Mouse (Mus musculus): ENCODE results near the gene Zdhhc1.

The Zdhhc1 gene

DNA sequence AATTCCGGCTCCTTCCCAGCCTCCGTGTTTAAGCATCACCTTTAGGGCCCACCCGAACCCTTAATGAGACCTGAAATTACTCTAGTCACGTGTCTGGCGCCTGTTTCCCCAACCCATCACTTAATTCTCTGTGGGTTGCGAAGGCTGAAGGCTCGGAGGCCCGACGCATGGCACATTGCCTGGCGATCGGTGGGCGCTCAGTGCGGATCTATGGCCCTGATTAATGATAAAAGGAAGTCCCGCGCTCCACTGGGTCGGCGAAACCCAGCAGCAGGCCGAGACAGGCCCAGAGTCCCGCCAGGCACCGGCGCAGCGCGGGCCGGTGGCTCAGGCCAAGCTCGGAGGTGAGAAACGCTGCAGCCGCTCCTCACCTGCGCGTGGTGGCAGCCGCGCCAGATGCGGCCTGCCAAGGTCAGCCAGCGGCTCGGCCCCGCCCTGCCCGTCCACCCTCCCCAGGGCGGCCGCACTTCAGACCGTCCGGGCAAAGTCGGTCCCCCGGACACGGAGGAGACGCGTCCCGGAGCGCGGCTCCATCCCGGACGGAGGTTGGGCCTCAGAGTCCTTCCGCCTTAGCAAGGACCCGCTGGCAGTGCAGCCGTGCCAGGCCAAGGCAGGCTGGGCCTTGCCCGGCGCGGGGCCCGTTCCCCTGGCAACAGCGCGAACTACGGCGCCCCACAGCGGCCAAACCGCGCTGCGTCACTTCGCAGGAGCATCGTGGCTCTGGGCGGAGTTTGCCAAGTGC lies at the start of gene Zdhhc1:
Gene Zdhhc1 (minus strand): TSS at position 464 of the 742 bp plus-strand sequence.
- under 1% methylated on average over 68 of the region's 68 CpGs for WGBS

DNA sequence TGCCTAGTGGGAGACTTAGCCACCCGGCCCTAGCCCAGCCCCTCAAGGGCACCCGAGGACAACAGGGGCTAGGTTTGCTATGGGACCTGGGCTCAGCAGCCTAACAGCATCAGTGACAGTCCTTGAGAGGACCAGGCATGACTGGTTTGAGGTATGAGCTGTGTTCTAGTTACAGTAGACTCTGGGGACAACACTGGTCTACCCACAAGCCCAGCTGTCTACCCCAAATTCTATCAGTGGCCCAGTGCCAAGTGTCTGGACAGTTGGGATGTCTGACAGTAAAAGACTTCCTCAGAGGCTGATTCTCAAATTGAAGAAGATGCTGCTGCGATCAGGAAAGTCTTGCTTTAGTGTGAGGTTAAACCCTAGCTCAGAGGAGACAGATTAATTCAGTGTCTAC lies 48.5 kb upstream of the Zdhhc1 start:
- 35% methylated on average over 3 of the region's 3 CpGs for WGBS

- WGBS, result 34% methylated on average over 7 of the region's 7 CpGs
Measured at GRCm38 (mm10) chr8:105544544-105545205, 48.0 kb upstream of the Zdhhc1 start.

DNA sequence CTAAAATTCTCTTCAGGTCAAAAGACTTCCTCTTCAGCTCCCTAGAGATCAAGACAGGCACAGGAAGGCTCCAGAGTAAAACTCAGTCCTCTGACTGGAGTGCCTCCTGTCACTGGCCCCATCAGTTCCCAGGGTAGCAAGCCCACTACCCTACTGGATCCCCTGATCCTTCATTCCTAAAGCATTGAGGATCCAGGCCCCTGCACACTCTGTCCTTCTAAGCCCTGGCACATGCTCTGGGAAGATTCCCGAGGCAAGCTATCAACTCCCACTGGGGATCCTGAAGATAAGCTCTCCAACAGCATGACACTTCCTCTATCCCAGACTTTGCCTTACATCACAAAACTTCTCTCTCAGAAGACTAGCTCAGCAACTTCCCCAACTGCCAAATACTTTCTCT lies 47.0 kb upstream of the Zdhhc1 start:
- 17% methylated on average over 1 of the region's 1 CpGs for WGBS

- WGBS, result 93% methylated on average over 2 of the region's 2 CpGs
Measured at GRCm38 (mm10) chr8:105542808-105543207, 46.1 kb upstream of the Zdhhc1 start.

DNA sequence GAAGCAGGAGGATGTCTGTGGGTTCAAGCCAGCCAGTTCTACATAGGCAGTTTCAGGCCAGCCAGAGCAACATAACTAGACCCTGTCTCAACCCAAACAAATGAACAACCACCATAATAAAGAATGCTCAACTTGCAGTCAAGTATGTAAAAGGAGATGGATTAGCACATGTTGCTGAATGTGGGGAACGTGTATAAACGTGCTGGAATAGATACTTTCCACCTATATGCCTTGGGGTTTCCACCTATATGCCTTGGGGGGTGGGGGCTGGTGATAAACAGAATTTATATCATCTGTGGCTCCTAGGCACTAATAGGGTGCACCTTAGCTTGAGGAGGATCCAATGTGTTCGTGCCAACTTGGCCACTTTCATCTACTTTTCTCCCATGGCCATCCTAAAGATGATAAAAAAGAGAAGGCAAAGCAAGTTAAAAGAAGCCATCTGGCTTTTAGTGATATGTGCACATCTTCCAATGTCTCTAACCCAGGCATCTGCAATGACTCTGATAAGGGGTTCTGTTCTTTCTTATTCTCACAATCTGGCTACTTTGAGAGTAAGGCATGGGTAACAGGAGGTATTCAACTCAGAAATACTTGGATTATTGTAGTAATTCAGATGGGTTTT lies 45.4 kb upstream of the Zdhhc1 start:
- 90% methylated on average over 3 of the region's 3 CpGs for WGBS

DNA sequence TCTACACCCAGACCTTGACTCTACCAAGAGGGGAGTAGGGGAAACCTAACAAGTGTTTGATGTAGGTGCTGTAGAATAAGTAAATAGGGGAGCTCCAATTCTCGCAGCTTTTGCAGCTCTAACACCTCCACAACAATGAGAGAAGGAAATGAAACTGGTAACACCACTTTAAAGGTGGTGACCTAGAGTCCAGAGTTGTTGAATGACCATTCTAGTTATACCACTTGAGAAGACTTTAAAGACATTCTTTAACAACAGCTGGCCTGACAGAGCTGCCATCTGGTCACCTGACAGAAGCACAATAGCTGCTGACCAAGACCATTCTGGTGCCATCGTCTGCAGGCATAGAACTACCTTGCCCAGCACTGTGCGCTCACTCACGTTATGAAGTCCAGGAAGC lies 42.2 kb upstream of the Zdhhc1 start:
- 83% methylated on average over 4 of the region's 4 CpGs for WGBS

DNA sequence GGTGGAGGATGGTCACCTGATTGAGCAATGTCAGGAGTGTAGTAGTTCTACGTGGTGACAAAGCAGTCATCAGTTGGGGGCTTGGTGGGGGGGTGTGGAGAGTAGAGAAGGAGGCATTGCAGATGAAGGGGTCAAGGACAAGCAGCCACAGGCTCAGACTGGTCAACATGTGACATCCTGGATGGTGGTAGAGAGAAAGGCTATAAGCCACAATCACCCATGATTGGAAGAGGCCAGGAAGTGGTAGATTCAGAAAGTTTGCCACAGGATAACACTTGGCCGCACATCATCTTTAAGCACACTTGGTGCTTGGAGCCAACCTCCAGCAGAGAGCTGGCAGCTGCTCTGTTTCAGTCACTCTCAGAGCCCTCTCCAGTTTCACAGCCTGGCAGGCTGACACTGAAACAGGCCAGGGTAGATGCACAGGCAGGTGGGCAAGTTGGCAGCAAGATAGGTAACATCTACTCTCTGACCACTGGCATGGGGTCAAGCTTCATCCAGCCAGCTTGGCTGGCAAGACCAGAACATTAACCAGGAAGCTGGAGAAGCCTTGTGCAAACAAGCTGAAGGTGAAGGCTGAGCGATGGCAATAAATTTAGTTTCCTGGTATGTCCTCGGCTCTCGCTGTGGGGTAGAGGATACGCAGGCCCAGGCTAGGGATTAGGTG lies 40.4 kb upstream of the Zdhhc1 start:
- WGBS, result 59% methylated on average over 6 of the region's 6 CpGs

- 45% methylated on average over 3 of the region's 3 CpGs for WGBS
Measured at GRCm38 (mm10) chr8:105536546-105536945, 39.8 kb upstream of the Zdhhc1 start.

DNA sequence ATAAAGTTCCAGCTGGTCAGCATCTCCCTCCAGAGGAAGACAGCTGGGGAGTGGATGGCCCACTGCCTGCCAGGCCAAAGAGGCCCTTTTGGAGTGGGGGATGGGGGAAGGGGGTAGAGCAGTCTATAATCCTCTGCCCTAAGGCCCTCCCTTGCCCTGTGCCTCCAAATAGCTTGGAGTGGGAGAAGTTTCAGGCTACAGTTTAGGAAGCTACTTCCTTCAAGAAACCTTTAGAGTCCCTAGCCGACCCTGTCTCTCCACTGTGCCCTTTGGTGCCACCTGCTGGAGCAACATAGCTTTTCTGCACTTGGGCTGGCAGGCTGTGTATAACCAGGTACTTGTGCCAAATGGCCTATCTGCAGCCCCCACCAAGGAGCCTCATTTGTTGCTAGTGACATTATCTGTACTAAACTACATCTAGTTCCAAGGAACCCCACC lies 37.2 kb upstream of the Zdhhc1 start:
- 0% methylated on average over 1 of the region's 1 CpGs for WGBS

DNA sequence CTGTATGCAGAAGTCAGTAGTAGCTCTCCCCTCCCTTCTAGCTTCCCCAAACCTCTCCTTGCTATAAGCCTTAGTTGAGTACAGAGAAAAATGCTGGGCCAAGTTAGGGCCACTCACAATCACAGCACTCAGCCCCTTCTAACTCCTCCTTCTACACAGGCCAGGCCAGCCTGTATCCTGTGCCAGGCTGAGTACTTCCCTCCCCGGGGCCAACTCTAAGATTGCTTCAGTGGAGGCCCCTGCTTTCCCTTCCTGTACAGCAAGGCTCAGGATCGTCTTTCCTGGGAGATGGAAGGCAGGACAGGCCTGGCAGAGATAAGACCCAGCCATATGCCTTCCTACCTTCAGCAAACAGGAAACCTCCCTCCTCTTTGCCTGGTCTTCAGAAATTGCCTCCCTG lies 36.7 kb upstream of the Zdhhc1 start:
- 39% methylated on average over 2 of the region's 2 CpGs for WGBS

GRCm38 (mm10) chr8:105531774-105532173 lies 35.1 kb upstream of the Zdhhc1 start:
- WGBS, result 54% methylated on average over 2 of the region's 2 CpGs

DNA sequence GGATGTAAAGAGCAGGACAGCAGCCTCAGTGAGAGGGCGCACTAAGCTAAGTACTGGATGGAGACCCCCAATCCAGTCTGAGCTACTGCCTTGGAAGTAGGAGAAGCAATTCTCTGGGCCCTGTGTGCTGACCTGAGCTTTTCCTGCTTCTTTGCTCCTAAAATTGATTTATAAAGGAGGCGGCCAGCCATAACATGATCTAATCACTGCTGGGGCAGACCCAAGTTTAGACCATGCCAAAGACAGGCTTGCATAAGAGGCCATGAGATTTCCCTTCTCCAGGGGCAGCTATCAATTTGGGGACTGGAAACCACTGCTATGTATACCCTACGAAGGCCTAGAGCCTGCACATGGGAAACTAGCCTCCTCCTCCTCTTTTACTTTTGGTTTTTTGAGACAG lies 32.6 kb upstream of the Zdhhc1 start:
- 93% methylated on average over 3 of the region's 3 CpGs for WGBS

DNA sequence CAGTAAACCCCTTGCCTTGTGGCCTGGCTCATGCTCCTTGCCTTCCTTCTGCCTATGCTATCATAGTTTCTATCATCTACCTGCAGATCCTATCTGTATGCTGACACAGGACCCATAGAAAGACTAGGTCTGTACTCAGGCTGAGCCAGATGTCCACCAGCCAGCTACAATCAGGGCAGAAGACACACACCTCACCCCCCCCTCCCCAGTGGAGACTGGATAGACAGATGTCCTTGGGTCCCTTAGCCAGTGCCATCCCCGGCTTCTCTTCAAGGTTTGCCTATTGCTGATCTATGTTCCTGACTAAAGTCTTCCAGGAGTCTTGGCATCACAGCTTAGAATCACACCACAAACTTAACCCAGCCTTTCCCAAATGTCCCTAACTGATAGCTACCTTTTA lies 31.5 kb upstream of the Zdhhc1 start:
- 93% methylated on average over 1 of the region's 1 CpGs for WGBS

- WGBS, result 89% methylated on average over 2 of the region's 2 CpGs
Measured at GRCm38 (mm10) chr8:105527110-105527509, 30.4 kb upstream of the Zdhhc1 start.

DNA sequence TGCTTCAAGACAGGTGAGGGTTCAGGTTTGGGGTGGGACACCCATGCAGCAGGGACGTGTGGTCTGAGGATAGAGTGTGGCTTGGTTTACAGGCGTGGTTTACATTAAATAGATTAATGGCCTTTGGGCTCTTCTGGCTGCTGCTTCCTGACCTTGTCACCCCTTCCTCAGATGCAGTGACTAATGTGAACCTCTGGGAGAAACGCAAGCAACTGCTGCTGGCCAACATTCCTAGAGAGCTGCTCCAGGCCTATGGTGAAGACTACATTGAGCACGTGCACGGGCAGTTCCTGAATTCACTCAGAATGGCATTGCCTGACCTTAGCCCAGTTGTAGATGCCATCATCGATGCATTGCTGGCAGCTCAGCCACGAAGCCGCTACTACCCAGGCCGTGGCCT lies 26.2 kb upstream of the Zdhhc1 start:
- WGBS, result 91% methylated on average over 9 of the region's 9 CpGs

DNA sequence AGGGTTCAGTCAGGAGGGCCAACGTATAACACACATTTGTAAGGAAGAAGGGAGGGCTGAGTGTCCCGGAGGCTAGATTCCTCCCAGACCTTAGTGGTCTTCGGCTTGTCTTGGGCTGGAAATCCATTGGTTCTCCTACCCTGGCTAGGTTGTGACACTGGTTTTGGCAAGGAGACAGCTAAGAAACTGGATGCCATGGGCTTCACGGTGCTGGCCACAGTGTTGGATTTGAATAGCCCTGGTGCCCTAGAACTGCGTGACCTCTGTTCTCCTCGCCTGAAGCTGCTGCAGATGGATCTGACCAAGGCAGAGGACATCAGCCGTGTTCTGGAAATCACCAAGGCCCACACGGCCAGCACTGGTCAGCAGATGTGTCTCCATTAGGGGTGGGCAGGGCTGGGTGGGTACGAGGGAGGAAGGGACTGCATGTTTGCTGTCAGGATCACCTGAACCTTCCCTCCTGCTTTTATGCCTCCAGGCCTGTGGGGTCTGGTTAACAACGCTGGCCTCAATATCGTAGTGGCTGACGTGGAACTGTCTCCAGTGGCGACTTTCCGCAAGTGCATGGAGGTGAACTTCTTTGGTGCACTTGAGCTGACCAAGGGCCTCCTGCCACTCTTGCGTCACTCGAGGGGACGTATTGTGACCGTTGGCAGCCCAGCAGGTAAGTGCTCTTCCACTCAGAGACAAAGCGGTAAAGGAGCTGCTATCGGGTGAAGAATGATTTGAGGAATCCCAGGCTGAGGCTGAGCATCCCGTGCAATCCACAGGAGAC lies 25.5 kb upstream of the Zdhhc1 start:
- 88% methylated on average over 21 of the region's 21 CpGs for WGBS

DNA sequence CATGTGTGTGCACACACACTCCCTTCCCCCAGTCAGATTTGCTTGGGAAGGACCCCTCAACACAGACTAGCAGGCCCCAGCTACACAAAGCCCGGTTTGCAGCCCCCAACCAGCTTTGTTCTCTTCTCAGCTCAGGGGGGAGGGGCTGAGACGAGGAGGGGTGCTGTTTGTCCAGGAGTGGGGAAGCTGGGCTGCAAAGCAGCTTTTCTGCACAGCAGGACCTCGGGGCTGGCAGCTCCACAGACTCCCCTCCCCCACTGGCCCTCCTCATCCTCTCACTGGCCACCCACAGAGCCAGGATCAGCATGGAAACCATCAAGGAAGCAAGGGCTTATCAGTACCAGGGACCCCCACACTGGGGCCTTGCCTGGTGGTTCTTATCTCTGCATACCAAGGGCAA lies 24.4 kb upstream of the Zdhhc1 start:
- 22% methylated on average over 3 of the region's 3 CpGs for WGBS

DNA sequence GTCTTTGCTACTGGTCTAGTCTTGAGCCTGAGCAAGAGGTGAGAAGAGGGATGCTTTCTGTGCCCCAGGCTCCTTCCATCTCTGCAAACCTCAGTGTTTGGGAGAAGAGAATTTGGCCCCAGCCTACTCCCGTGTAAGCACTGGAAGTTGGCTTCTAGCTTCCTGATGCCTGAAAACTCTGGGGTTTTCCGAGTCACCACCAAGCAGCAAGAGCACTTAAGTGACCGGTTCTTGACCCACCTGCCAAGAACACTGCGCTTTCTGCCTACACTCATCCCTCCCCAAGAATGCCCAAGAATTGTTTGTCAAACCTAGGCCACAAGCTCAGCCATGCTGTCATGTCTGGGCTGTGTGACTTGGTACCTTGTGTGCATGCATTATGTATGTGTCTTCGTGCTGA lies 23.8 kb upstream of the Zdhhc1 start:
- 66% methylated on average over 5 of the region's 5 CpGs for WGBS

DNA sequence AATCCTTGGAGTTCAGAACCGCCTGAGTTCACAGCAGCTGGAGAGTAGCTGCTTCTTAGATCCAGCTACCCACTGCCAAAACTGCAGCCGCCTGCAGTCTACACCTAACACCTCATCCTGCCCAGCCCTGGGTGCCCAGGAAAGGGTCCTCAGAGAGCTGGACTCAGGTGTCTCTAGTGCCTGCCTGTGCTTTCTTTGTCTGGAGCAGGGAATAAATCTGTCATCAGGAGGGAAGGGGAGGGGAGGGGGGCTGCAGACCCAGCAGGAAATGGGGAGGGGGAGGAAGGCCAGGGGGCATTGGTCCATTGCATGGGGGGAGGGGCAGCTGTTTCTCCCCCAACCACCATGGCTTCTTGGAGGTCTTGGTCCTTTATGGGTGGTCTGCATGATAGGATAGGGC lies 22.9 kb upstream of the Zdhhc1 start:
- 9% methylated on average over 2 of the region's 2 CpGs for WGBS

GRCm38 (mm10) chr8:105518436-105519313 lies 22.0 kb upstream of the Zdhhc1 start, which contains the start of gene Hsd11b2:
Hsd11b2 (plus strand) TSS chr8:105518755.
- 1% methylated on average over 68 of the region's 68 CpGs for WGBS

Data from cerebral cortex, adult 2 months (tissue).